ENCODE assay signal across 24 mouse cellular contexts in genomic region chr14:34288396-34288795, GRCm38 (mm10).
"Had no signal": no experiment of that assay in that cellular context is flagged by ENCODE, and none has a peak within 500 bp of the region (broad histone marks: within the 10 kb centered on the region; RNA-seq: fewer than 3 reads in every experiment).

No protein-coding gene starts in this region.

- H3K27ac ChIP-seq: embryonic facial prominence, embryonic 10.5 days; embryonic facial prominence, embryonic 12.5 days; embryonic facial prominence, embryonic 13.5 days; embryonic facial prominence, embryonic 15.5 days; forebrain, embryonic 10.5 days; forebrain, embryonic 12.5 days; forebrain, embryonic 13.5 days; forebrain, embryonic 15.5 days; gastrocnemius, adult 2 months; heart, adult 2 months had no signal

- DNase-seq: cerebellum, adult 9-10 months; cerebellum, adult 9-11 months; cerebellum, postnatal 10 days; cerebellum, postnatal 14 days; cerebellum, postnatal 25 days; cerebellum, postnatal 36 days; embryo, embryonic 11 days; forebrain, postnatal 0 days; gastrocnemius, adult 2 months; gastrocnemius, postnatal 10 days; gastrocnemius, postnatal 14 days; gastrocnemius, postnatal 25 days; gastrocnemius, postnatal 36 days; heart, adult 18-20 months; heart, adult 2 months had no signal

- H3K9ac ChIP-seq: embryonic facial prominence, embryonic 12.5 days; embryonic facial prominence, embryonic 13.5 days; embryonic facial prominence, embryonic 15.5 days; forebrain, embryonic 12.5 days; forebrain, embryonic 13.5 days; forebrain, embryonic 15.5 days; forebrain, postnatal 0 days had no signal

- H3K4me3 ChIP-seq: embryonic facial prominence, embryonic 10.5 days; embryonic facial prominence, embryonic 12.5 days; embryonic facial prominence, embryonic 13.5 days; embryonic facial prominence, embryonic 15.5 days; erythroblast, embryonic 14.5 days; forebrain, embryonic 10.5 days; forebrain, embryonic 12.5 days; forebrain, embryonic 13.5 days; forebrain, embryonic 15.5 days; gastrocnemius, adult 2 months; heart, adult 2 months had no signal

- H3K27me3 ChIP-seq: embryonic facial prominence, embryonic 12.5 days; embryonic facial prominence, embryonic 13.5 days; embryonic facial prominence, embryonic 15.5 days; forebrain, embryonic 12.5 days; forebrain, embryonic 13.5 days; forebrain, embryonic 15.5 days had no signal

- H3K36me3 ChIP-seq: embryonic facial prominence, embryonic 10.5 days; embryonic facial prominence, embryonic 12.5 days; embryonic facial prominence, embryonic 13.5 days; embryonic facial prominence, embryonic 15.5 days; forebrain, embryonic 10.5 days; forebrain, embryonic 12.5 days; forebrain, embryonic 15.5 days had no signal

- H3K9me3 ChIP-seq: embryonic facial prominence, embryonic 10.5 days; embryonic facial prominence, embryonic 12.5 days; embryonic facial prominence, embryonic 13.5 days; embryonic facial prominence, embryonic 15.5 days; forebrain, embryonic 10.5 days; forebrain, embryonic 12.5 days; forebrain, embryonic 13.5 days; forebrain, embryonic 15.5 days had no signal

- H3K4me1 ChIP-seq: embryonic facial prominence, embryonic 10.5 days; embryonic facial prominence, embryonic 12.5 days; embryonic facial prominence, embryonic 13.5 days; embryonic facial prominence, embryonic 15.5 days; forebrain, embryonic 10.5 days; forebrain, embryonic 12.5 days; forebrain, embryonic 13.5 days; forebrain, embryonic 15.5 days had no signal
